Mouse (Mus musculus) T-cell, adult 2 months (primary cell): ENCODE results near the gene Ptprr.

ENCODE experiments used
- DNase-seq: peaks from one replicate; pipeline ENCODE4 v3.0.0; 2022; ENCODE audit warnings: low spot score

Gene Ptprr

DNA sequence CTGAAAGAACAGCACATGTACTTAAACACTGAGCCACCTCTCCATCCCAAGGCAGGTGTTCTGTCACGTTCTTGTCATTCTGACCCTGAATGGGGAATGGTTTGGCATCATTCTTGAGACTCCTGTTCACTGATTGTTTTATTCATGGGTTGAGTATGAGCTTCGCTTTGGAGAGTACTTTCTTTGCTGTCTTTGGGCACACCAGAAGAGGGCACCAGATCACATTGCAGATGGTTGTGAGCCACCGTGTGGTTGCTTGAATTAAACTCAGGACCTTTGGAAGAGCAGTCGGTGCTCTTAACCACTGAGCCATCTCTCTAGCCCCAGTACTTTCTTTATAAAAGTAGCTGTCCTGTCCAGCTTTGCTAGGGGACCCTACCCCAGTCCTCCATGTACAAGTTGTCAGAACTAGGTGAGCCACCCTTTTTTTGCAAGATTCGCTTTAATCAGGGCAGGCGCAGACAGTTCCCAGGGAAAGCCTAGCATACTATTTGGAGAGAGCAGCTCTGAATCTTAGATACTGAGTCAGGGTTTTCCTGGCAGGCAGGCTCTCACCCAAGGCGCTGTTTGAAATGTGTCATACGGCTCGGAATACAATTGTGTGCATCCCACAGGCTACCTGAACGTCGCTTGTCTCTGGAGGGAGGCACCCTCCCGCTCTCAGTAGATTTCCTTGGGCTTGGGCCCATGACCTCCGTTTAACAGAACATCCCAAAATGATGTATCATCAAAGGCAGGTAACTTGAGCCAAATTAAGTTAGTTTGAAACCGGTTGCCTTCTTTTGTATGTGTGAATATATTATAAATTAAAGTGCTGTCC lies 178.8 kb downstream of the Ptprr start:
- no peak for DNase-seq

DNA sequence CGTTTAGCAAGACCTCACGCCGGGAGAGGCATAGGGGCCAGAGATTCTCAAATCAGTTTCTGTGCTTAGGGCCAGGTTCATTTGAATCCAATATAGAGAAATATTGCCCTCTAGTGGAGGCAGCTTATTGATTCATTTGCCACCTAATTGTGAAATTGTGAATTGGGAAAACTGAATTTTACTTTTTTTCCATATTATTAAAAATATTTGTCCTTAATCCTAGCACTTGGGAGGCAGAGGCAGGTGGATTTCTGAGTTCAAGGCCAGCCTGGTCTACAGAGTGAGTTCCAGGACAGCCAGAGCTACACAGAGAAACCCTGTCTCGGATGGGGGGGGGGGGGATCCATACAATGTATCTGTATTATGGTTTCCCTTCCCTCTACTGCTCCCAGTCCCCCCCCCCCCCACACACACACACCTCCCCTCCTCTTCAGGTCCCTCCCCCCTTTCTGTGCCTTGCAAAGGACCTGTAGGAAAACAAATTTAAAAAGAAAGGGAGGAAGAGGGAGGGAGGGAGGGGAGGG lies 179.5 kb downstream of the Ptprr start:
- DNase-seq, result no peak

DNA sequence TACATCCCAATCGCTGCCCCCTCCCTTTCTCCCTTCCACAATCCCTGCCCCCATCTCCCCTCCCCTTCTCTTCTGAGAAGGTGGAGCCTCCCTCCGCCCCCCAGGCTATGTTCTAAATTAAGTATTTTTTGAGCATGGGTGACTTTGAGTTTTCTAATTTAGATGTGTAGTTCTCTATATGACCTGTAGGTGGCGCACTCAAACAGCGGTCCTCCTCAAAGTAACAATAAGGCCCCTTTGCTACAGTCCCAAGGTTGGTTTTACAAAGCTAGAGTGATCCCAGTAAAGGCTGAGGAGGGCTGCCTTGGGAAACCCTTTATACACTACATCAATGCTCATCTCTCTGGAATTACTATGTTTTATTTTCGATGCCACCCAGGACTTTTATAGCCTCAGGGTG lies 181.0 kb downstream of the Ptprr start:
- no peak for DNase-seq

DNA sequence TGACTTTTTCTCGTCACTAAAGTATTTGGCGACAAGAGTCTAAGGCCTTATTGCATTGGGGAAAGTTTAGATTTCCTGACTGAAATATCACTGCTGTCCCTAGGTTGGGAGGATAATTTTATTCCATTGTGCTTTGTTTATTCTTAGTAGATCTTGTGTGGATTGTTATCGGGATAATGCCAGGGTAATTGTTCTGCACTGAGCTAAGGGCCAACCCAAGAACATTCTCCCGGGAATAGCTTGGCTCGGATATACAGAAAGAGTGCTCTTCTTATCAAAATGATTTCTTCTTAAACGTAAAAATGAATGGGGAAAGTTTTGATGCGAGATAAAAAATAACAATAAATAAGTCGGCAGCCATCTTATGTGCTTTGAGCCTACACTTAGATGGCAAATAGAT lies 183.5 kb downstream of the Ptprr start:
- no peak for DNase-seq

DNA sequence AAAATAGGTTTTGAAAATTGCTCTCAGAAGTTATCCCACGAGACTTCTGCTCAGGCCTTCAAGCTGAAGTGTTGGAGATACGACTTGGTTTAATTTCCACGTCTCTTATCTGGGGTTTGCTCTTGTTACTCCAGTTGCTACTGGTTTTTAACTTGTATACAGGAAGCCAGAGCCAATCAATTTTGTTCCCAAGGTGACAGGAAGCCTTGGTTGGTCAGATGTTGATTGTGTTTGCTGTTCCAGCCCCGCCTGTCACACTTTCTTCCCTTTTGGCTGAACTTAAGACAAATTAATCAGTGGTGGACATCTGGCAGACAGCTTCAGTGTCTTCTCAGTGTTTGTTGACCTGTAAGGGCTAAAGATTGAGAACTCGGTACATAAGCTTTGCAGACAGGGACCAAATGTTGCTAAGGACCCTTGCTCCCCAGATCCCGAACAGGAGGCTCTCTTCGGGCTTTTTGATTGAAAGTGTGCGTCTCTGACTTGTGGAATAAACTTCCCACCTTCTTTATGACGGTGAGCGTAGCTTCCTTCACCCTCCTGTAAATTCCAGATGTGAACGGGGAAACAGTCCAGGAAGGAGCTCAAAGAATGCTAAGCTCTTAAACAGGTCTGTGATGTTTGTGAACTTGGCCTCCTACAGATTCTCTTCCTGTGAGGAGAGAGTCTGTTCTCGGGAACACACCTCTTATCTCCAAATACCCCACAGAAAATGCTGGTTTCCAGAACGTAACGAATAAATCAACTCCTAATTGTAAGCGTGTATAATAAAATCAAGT lies 187.8 kb downstream of the Ptprr start:
- no peak for DNase-seq

DNA sequence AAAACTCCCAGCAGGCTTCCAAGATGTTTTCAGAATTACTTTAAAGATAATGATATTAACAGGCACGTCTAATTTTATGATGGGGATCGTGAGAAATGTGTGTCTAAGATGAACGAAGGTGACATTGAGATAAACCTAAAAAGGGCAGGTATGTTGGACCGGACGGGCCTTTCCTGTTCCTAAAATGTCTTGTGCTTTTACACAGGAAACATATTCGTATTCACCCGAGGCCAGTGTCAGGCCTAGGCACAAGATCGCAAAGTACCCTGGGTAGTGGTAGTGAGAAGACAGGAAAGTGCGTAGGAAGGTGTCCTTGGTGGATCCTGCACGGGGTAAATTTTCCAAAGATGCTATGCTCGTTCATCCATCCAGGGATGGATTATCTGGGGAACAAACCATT lies 188.4 kb downstream of the Ptprr start:
- no peak for DNase-seq

DNA sequence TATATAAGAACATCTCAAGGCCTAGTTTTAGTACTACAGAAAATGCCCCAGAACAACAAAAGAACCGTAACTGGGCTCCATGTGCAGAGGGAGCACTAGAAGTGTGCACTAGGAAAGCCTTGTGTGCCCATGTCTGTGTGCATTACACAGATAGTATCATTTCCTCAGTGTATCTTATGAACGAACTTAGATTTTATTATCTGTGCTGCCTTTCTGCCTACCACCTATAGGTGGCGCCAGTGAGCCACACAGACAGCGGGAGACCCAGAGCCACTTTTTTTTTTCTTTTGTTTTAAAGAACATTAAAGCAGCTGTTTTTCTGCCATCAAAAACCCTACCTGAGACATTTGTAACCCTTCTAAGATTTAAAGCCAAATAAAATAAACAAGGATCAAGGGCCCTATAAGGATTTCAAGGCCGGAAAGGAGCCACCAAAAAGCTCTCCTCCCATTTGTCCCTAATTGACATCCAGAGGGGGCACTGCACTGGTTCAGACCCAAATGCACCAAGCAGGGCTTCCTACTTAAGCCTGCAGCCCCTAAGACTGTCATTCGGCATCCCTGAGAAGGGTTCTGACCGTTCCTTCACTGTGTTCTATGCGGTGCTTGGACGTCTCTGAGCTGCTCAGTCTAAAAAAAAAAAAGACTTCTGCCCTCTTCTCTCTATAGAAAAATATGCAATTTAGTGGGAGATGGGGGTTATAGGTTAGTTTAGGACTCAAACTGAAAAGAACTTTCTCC lies 190.1 kb downstream of the Ptprr start:
- no peak for DNase-seq

DNA sequence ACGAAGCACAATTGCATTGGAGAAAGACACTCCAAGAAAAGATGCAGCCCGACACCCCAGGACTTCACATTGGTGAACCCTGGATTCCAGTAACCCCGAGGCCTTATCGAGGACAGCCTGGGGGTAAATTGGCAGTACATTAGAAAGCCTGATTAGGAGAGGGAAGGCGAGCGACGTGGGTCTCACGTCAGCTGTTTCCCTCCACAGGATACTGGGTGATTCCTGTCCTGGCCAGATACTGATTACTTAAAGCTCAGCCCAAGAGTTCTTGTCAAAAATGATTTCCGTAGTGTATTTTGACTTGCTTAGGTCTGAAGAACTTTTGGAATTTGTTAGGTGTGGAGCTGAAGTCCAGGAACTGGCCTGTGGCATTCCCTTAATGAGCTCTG lies 190.7 kb downstream of the Ptprr start:
- DNase-seq, result no peak

DNA sequence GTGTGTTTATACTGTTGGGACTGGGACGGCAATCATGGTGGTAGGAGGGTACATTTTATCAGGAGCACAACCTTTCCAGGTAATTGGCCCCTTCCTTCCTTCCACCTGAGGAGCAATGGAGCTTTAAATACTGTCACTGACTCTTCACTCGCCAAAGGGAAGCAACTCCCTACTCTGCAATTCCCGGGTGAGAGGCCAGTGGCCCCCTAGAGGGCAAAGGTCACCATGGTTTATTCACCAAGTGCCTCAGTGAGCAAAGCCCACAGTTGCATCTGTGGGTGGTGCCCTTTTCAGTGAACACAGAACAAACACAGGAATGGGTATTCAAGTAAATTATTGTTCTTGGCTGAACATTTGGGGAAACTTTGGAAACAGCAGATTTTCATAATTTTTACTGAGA lies 194.1 kb downstream of the Ptprr start:
- DNase-seq, result no peak

DNA sequence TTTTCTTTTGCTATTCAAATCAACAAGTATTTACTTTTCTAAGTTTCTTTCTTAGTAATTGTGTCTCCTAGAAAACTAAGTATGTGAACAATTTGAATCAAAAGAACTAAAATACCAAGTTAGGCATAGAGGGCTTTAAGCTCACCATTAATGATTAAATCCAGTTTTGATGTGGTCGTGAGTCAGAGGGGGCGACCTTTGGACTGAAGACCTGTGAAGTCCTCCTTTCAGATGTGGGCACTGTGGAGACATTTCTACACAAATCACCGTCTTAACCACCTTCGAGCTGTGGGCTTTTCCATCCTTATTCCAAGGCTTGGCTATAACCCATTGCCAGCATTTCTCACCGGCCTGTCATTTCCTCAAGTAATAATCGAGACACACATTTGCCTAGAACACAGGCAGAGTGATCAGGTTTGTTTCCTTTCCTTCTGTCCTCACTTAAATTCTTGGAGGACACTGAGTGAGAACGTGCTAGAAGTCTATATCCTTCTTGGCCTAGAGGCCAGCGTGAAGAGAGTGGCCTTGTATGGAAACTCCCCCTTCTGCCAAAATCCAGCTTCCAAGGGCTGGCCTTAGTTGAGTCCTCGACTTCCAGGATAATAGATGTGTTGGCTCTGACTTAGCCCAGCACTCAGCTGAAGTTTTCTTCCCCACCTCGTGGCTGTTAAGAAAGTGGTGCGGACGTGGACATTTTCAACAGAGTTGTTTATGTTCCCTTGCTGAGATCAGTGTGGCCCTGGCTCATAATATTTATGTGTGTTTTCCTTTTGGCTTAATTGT lies 202.5 kb downstream of the Ptprr start:
- DNase-seq, result no peak

DNA sequence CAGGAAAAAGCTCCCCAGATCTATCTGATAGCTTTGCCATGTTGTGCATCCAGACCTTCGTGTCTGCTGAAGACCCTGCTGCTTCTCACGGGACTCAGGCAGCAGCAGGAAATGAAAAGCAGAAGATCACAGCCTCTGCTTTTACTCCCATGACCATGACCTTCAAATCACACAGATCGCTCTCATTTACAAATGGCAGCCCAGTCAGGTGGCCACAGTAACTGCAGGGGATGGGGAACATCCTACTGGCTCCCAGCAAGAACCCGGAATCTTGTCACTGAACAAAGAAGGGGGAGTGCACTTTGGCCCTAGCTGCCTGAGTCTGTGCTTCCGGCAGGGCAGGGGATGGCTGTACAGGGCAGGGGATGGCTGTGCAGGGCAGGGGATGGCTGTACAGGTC lies 217.3 kb downstream of the Ptprr start:
- DNase-seq, result no peak

DNA sequence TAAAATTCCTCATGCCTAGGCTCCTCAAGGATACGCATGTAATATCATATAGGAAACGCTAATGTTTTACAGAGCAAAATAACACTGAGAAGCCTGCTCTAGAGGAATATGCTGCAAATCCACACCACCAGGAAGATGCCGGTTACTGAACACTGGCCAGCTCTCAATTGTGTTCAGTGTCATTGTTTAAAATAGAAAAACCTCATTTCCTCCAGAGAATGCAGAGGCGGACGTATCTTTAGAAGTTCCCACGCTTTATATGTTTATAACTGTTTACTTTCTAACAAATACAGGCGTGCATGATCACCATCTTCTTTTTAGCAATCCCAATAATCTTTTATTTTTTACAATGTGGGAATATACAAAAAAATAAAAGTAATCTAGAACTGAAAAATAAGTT lies 224.2 kb downstream of the Ptprr start:
- DNase-seq, result no peak

DNA sequence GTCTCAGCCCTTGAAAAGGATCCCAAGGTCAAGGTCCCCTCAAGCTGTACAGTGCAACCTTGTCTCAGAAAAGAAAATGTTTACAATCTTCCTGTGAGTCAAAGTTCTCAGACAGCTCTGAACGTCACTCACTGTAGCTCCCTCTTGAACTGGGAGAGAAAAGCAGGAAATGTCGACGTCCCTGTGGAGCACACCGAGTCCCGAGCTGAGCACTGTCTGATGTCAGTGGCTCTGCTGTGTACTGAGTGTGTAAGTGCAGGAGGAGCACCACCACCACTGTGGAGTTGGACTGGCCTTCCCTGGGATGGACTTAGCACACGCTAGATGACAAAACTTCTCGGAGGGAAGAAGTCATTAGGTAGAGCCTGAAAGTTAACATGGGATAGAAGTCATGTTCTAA lies 225.4 kb downstream of the Ptprr start:
- DNase-seq, result no peak

DNA sequence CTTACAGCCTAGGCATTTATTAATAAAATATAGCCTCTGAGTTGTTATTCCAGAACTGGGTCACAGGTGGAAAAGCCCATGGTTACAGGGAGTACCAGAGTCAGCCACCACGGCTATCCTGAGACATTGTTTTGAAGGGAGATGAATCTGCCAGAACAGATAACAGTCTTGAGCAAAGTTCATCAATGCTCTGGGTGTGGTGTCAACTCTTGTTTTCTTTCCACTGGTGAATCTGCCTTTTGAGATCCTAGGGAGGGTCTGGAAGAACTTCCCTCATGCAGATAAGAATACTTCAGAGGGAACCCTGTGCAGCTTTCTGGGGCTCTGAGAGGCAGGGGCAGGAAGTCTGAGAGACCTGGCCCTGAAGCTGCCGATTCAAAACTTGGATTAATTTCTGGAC lies 227.6 kb downstream of the Ptprr start:
- DNase-seq, result no peak

DNA sequence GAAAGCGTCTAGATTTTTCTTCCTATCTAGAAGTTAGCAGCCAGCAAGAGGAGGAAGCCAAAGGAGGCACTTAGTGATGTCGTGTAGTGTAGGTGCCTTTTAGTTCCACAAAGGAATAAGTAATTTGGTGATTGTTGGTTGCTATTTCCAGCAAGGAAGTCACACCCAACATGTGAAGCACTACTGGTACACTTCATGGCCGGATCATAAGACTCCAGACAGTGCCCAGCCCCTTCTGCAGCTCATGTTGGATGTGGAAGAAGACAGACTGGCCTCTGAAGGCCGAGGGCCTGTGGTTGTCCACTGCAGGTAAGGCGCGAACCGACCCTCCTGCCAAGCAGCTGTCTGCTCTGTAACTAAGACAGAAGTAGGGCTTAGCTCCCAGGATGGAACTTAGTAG lies 234.7 kb downstream of the Ptprr start:
- DNase-seq, result no peak

DNA sequence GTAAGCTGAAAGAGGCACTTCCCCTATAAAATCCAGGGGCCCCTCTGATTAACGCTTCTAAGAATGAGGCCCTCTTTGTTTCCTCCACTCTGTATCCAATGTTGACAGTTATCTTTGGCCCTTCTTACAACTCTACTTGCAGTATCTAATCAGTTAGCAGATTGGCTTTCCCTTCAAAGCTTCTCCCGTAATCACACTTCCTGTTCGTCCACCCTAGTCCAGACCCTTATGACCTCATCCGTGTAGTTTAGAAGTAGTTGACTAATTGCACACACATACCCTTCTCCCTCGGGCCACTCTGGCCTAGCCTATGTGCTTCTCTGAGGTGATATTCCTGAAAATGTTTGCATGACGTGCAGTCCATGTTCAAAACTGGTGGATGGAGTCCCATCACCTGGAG lies 236.0 kb downstream of the Ptprr start:
- no peak for DNase-seq

DNA sequence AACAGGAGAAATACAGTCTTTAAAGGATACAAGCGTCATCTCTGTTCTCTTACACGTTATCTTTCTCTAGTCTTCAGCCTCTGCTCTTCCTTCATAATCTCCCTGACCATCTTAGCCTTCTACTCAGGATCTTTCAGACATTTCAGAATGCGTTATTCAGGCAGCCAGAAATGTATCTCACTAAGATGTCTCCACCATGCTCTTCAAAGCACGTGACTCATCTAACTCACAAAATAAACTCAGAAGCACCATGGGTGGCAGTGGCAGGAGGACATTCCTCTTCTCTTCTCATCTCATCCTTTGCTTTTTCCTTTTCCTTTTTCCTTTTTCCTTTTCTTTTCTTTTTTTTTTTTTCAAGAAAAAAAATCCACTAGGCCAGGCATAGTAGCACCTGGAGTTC lies 241.3 kb downstream of the Ptprr start:
- DNase-seq, result no peak

DNA sequence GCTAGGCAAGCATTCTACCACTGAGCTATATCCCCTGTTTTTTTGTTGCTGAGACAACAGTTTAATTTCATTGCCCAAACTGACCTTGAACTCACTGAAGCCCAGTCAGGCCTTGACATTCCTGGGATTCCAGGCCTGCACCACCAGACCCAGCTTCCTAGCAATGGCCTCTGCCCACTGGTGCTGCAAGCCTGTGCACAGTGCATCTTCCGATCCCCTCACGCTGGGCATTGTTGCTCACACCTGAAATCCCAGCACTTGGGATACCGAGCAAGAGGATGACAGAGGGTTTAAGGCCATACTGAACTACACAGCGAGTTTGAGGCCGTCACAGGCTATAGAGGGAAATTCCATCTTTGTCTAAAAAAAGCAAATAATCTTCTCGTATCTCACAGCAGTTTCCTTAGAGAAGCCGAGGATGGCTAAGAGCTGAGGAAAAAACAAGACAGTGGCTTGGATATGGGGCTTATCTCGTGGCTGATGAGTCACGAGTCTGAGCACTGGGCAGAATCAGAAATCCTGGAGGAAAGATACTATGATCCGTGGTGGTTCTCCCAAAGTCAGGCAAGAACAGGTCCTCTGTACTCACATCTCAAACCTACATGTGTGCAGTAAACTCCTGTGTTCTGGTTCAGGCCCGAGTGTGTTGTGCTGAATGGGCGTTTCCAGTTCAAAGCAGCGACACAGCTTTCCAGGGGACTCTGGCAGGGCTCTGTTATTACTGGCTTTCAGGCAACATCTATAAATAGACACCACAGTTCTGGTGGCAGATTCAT lies 242.8 kb downstream of the Ptprr start:
- no peak for DNase-seq

DNA sequence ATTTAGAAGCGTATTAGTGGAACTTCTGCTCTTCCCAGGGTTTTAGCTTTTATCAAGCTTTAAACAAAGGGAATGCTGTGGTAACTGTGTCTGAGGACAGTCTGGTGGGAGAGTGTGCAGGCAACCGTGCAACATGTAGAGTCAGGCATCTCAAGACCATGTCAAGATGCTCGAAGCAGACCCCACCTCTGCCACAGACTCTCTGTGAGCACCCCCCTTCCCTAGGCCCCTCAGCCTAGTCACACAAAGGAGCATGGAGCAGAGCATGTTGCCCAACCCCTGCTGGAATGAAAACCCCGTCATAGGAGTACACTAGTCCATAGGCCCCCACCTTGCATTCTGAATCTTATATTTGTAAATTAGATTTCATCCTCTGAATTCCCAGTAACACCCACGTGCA lies 243.5 kb downstream of the Ptprr start:
- no peak for DNase-seq

DNA sequence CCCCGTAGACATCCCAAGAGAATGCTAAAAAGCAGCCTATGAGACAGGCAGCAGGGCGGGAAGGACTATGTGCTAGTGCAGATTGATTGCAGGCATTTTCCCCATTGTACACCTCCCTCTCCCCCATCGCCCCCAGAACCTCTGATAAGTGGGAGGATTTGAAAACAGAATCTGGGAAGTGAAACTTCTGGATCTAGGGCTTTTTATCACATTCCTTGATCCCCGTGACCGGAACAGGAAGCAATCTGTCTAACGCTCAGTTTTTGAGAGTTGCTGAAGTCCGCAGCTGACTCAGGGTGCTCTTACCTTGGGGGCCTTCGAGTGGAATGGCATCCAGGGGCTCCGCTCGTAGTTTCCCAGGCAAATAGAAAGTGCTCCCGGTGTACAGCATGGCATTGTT lies 246.5 kb downstream of the Ptprr start:
- no peak for DNase-seq
